Mouse (Mus musculus) adrenal gland (tissue): ENCODE measurements around the gene Nop2.

Source experiments
- intact Hi-C: fragments of 180-260 bp; cut with DNase I; formaldehyde crosslinking; loops from one replicate; pipeline ENCODE4 v1.15.1; 2025

Nop2 gene

GRCm38 (mm10) chr6:125104223-125104622 is 27.5 kb upstream of the Nop2 start:
- intact Hi-C loops: no loop called here

GRCm38 (mm10) chr6:125107705-125108104 is 24.0 kb upstream of the Nop2 start:
- intact Hi-C loops: no loop called here

- intact Hi-C loops: no loop called here
Observed at GRCm38 (mm10) chr6:125109371-125109770, 22.3 kb upstream of the Nop2 start.

GRCm38 (mm10) chr6:125110927-125111326 is 20.8 kb upstream of the Nop2 start:
- intact Hi-C loops: no loop called here

- intact Hi-C loops: no loop called here
Observed at GRCm38 (mm10) chr6:125112553-125112952, 19.2 kb upstream of the Nop2 start.

- intact Hi-C loops: no loop called here
Observed at GRCm38 (mm10) chr6:125119387-125119786, 12.3 kb upstream of the Nop2 start.

GRCm38 (mm10) chr6:125128724-125129123 is 3.0 kb upstream of the Nop2 start:
- intact Hi-C loops: no loop called here

- intact Hi-C loops: loop anchor here (5.0 kb wide), 1 partner anchor 33 kb away; the partner anchor contains the start of gene Chd4
Observed at GRCm38 (mm10) chr6:125129710-125130402, 1.9 kb upstream of the Nop2 start.

- intact Hi-C loops: loop anchor here (5.0 kb wide), 1 partner anchor 35 kb away; the partner anchor contains the start of gene Chd4
Observed at GRCm38 (mm10) chr6:125132470-125132869, 761 bp downstream of the Nop2 start.

- intact Hi-C loops: no loop called here
Observed at GRCm38 (mm10) chr6:125137002-125137671, 5.4 kb downstream of the Nop2 start.

GRCm38 (mm10) chr6:125139747-125140146 is 8.0 kb downstream of the Nop2 start:
- intact Hi-C loops: loop anchor here (10.0 kb wide), 1 partner anchor 215 kb away; no protein-coding TSS in a partner anchor

- intact Hi-C loops: loop anchor here (10.0 kb wide), 1 partner anchor 212 kb away; no protein-coding TSS in a partner anchor
Observed at GRCm38 (mm10) chr6:125142436-125142835, 10.7 kb downstream of the Nop2 start.

GRCm38 (mm10) chr6:125143128-125143527 is 11.4 kb downstream of the Nop2 start:
- intact Hi-C loops: loop anchor here (10.0 kb wide), 1 partner anchor 212 kb away; no protein-coding TSS in a partner anchor

GRCm38 (mm10) chr6:125143904-125144303 is 12.2 kb downstream of the Nop2 start:
- intact Hi-C loops: loop anchor here (10.0 kb wide), 1 partner anchor 211 kb away; no protein-coding TSS in a partner anchor

GRCm38 (mm10) chr6:125145001-125145400 is 13.3 kb downstream of the Nop2 start, which contains the start of gene Iffo1:
Gene Iffo1, plus strand, starts transcription at chr6:125145241.
- intact Hi-C loops: loop anchor here (5.0 to 10.0 kb wide), 3 partner anchors 47 to 210 kb away; partner anchors contain the start of genes Mrpl51 and Ncapd2

GRCm38 (mm10) chr6:125145479-125145951 is 13.8 kb downstream of the Nop2 start:
- intact Hi-C loops: loop anchor here (5.0 to 10.0 kb wide), 3 partner anchors 47 to 209 kb away; partner anchors contain the start of genes Mrpl51 and Ncapd2

- intact Hi-C loops: loop anchor here (5.0 to 10.0 kb wide), 3 partner anchors 46 to 209 kb away; partner anchors contain the start of genes Mrpl51 and Ncapd2
Observed at GRCm38 (mm10) chr6:125146148-125146547, 14.4 kb downstream of the Nop2 start.

GRCm38 (mm10) chr6:125146797-125147196 is 15.1 kb downstream of the Nop2 start:
- intact Hi-C loops: loop anchor here (5.0 to 10.0 kb wide), 3 partner anchors 46 to 208 kb away; partner anchors contain the start of genes Mrpl51 and Ncapd2

- intact Hi-C loops: loop anchor here (5.0 to 10.0 kb wide), 3 partner anchors 45 to 207 kb away; partner anchors contain the start of genes Mrpl51 and Ncapd2
Observed at GRCm38 (mm10) chr6:125147329-125147728, 15.6 kb downstream of the Nop2 start.

- intact Hi-C loops: loop anchor here (5.0 to 10.0 kb wide), 3 partner anchors 44 to 206 kb away; partner anchors contain the start of genes Mrpl51 and Ncapd2
Observed at GRCm38 (mm10) chr6:125148251-125148925, 16.7 kb downstream of the Nop2 start.
